Mouse (Mus musculus): ENCODE results near the gene Mtch1. TPM values are rescaled to one million over a fixed set of nuclear protein-coding genes. Genes with fewer than 3 reads are reported as not detected.
A peak's percentile ranks its signal among the peaks of the same experiment; 100 is the strongest.

Gene Mtch1
- total and polyA plus RNA-seq, 2 experiments from 2014 or later, result 517 to 605 TPM

GRCm38 (mm10) chr17:29370984-29371723 is 23.4 kb upstream of the Mtch1 start:
- DNase-seq (ENCODE audit: low spot score), result peak; percentile 95
- TF ChIP-seq CTCF (IDR thresholded peaks at IDR 0.05), result peak; percentile 100
- ATAC-seq (ENCODE audit: low FRiP score), result peak; percentile 53
- Histone ChIP-seq H3K36me3 (ENCODE audit: insufficient read depth, low read length) (no peaks in the 10 kb centered on the region), H3K9me3 (ENCODE audit: low read length) (no peaks in the 10 kb centered on the region), H3K4me3 (ENCODE audit: low read depth, low read length) (no peak overlapping the region), H3K4me1 (ENCODE audit: insufficient read depth, low read length) (no peaks in the 10 kb centered on the region), H3K27me3 (ENCODE audit: insufficient read depth, low read length) (no peaks in the 10 kb centered on the region), H3K27ac (ENCODE audit: low read depth, low read length) (no peak overlapping the region), H3K4me2 (ENCODE audit: low read depth, low read length, poor library complexity, severe bottlenecking) (no peak overlapping the region), H3K9ac (replicated peaks; ENCODE audit: low read length, poor library complexity, severe bottlenecking) (no peak overlapping the region)
- WGBS, result 8% methylated on average over 5 of the region's 5 CpGs

GRCm38 (mm10) chr17:29368726-29369125 is 21.0 kb upstream of the Mtch1 start:
- no peak for TF ChIP-seq CTCF (IDR thresholded peaks at IDR 0.05)
- Histone ChIP-seq H3K4me2 (ENCODE audit: low read depth, low read length, poor library complexity, severe bottlenecking) (peak overlapping the region; percentile 20), H3K9ac (replicated peaks; ENCODE audit: low read length, poor library complexity, severe bottlenecking) (no peak overlapping the region), H3K4me3 (ENCODE audit: low read depth, low read length) (no peak overlapping the region), H3K27ac (ENCODE audit: low read depth, low read length) (no peak overlapping the region), H3K27me3 (ENCODE audit: insufficient read depth, low read length) (no peaks in the 10 kb centered on the region), H3K36me3 (ENCODE audit: insufficient read depth, low read length) (no peaks in the 10 kb centered on the region), H3K9me3 (ENCODE audit: low read length) (no peaks in the 10 kb centered on the region), H3K4me1 (ENCODE audit: insufficient read depth, low read length) (no peaks in the 10 kb centered on the region)
- DNase-seq (ENCODE audit: low spot score) (no peak), ATAC-seq (ENCODE audit: low FRiP score) (0 out of 2 replicates have a peak, but pooled peaks have one; percentile 15)
- WGBS, result 28% methylated on average over 7 of the region's 7 CpGs

GRCm38 (mm10) chr17:29365105-29365621 is 17.4 kb upstream of the Mtch1 start:
- Histone ChIP-seq H3K27me3 (ENCODE audit: insufficient read depth, low read length) (no peaks in the 10 kb centered on the region), H3K4me2 (ENCODE audit: low read depth, low read length, poor library complexity, severe bottlenecking) (no peak overlapping the region), H3K36me3 (ENCODE audit: insufficient read depth, low read length) (no peaks in the 10 kb centered on the region), H3K4me1 (ENCODE audit: insufficient read depth, low read length) (no peaks in the 10 kb centered on the region), H3K9me3 (ENCODE audit: low read length) (no peaks in the 10 kb centered on the region), H3K27ac (ENCODE audit: low read depth, low read length) (no peak overlapping the region), H3K9ac (replicated peaks; ENCODE audit: low read length, poor library complexity, severe bottlenecking) (no peak overlapping the region), H3K4me3 (ENCODE audit: low read depth, low read length) (no peak overlapping the region)
- DNase-seq (ENCODE audit: low spot score), result no peak
- no peak for TF ChIP-seq CTCF (IDR thresholded peaks at IDR 0.05)
- ATAC-seq (ENCODE audit: low FRiP score), result no peak
- WGBS, result 94% methylated on average over 13 of the region's 13 CpGs

- no peak for TF ChIP-seq CTCF (IDR thresholded peaks at IDR 0.05)
Measured at GRCm38 (mm10) chr17:29363109-29363508, 15.4 kb upstream of the Mtch1 start.

GRCm38 (mm10) chr17:29361982-29362691 is 14.4 kb upstream of the Mtch1 start:
- ATAC-seq (ENCODE audit: low FRiP score), result no peak
- no peaks in the 10 kb centered on the region for H3K36me3 ChIP-seq (ENCODE audit: insufficient read depth, low read length)
- H3K27ac ChIP-seq (ENCODE audit: low read depth, low read length), result no peak overlapping the region
- DNase-seq (ENCODE audit: low spot score), result no peak
- no peak overlapping the region for H3K9ac ChIP-seq (replicated peaks; ENCODE audit: low read length, poor library complexity, severe bottlenecking)
- H3K27me3 ChIP-seq (ENCODE audit: insufficient read depth, low read length), result no peaks in the 10 kb centered on the region
- 71% methylated on average over 8 of the region's 8 CpGs for WGBS
- no peaks in the 10 kb centered on the region for H3K9me3 ChIP-seq (ENCODE audit: low read length)
- no peaks in the 10 kb centered on the region for H3K4me1 ChIP-seq (ENCODE audit: insufficient read depth, low read length)
- TF ChIP-seq CTCF (IDR thresholded peaks at IDR 0.05), result no peak
- H3K4me2 ChIP-seq (ENCODE audit: low read depth, low read length, poor library complexity, severe bottlenecking), result no peak overlapping the region
- H3K4me3 ChIP-seq (ENCODE audit: low read depth, low read length), result no peak overlapping the region

More at GRCm38 (mm10) chr17:29363109-29363508, 15.4 kb upstream of the Mtch1 start:
- Histone ChIP-seq H3K36me3 (ENCODE audit: insufficient read depth, low read length) (no peaks in the 10 kb centered on the region), H3K9ac (replicated peaks; ENCODE audit: low read length, poor library complexity, severe bottlenecking) (no peak overlapping the region), H3K4me1 (ENCODE audit: insufficient read depth, low read length) (no peaks in the 10 kb centered on the region), H3K4me2 (ENCODE audit: low read depth, low read length, poor library complexity, severe bottlenecking) (no peak overlapping the region), H3K4me3 (ENCODE audit: low read depth, low read length) (no peak overlapping the region), H3K9me3 (ENCODE audit: low read length) (no peaks in the 10 kb centered on the region), H3K27me3 (ENCODE audit: insufficient read depth, low read length) (no peaks in the 10 kb centered on the region), H3K27ac (ENCODE audit: low read depth, low read length) (no peak overlapping the region)
- ATAC-seq (ENCODE audit: low FRiP score), result no peak
- no peak for DNase-seq (ENCODE audit: low spot score)
- WGBS, result 88% methylated on average over 8 of the region's 8 CpGs

- no peak within 1 kb of the TSS for H3K27ac ChIP-seq (ENCODE audit: low read depth, low read length)
- no peak within 1 kb of the TSS for H3K4me2 ChIP-seq (ENCODE audit: low read depth, low read length, poor library complexity, severe bottlenecking)
- H3K36me3 ChIP-seq (ENCODE audit: insufficient read depth, low read length), result no peaks in the 10 kb centered on the region
- WGBS, result 20% methylated on average over 5 of the region's 5 CpGs
- peak; percentile 49 for TF ChIP-seq CTCF (IDR thresholded peaks at IDR 0.05)
- H3K9ac ChIP-seq (replicated peaks; ENCODE audit: low read length, poor library complexity, severe bottlenecking), result no peak within 1 kb of the TSS
- H3K4me1 ChIP-seq (ENCODE audit: insufficient read depth, low read length), result peaks cover 7% of the 10 kb centered on the region
- H3K4me3 ChIP-seq (ENCODE audit: low read depth, low read length), result no peak within 1 kb of the TSS
- H3K27me3 ChIP-seq (ENCODE audit: insufficient read depth, low read length), result no peaks in the 10 kb centered on the region
- no peaks in the 10 kb centered on the region for H3K9me3 ChIP-seq (ENCODE audit: low read length)
- ATAC-seq (ENCODE audit: low FRiP score), result no peak
- DNase-seq (ENCODE audit: low spot score), result no peak
Measured at GRCm38 (mm10) chr17:29360761-29361221, 13.1 kb upstream of the Mtch1 start, which contains the start of gene Fgd2. Gene Fgd2, plus strand, starts transcription at chr17:29360914.

Measured in midbrain, postnatal 0 days (tissue).